Mouse (Mus musculus): ENCODE data around the gene Dhx40. TPM values are rescaled to one million over a fixed set of nuclear protein-coding genes. Genes with fewer than 3 reads are reported as not detected.

The Dhx40 gene
- polyA plus RNA-seq (2021; fragmentation: Nextera tagmentation) = 10.0 and 12.5 TPM in 2 replicates
- long read RNA-seq, experiment 1, transcript Dhx40-201 (18 exons, 3,813 nt) = major isoform, 108 of 136 reads
- long read RNA-seq, experiment 1, partial matches to known transcripts = 23 of 136 reads
- long read RNA-seq, experiment 1, other reads (novel, unspliced or antisense) = 5 of 136 reads
- long read RNA-seq, experiment 2, transcript Dhx40-201 (18 exons, 3,813 nt) = major isoform, 22 of 38 reads
- long read RNA-seq, experiment 2, partial matches to known transcripts = 15 of 38 reads
- long read RNA-seq, experiment 2, other reads (novel, unspliced or antisense) = 1 of 38 reads

GRCm38 (mm10) chr11:86807505-86807989, at the start of gene Dhx40:
TSS of gene Dhx40 (minus strand) at chr11:86807746.

GRCm38 (mm10) chr11:86757480-86758371, 49.8 kb downstream of the Dhx40 start, which contains the start of gene Cltc:
TSS of gene Cltc (minus strand) at chr11:86757565.

Other genes with a start within 250 kb of the Dhx40 start
- gene Vmp1, start 123.9 kb downstream of the Dhx40 start, polyA plus RNA-seq (2021; fragmentation: Nextera tagmentation) = 146 and 199 TPM in 2 replicates
- 13.2 and 14.8 TPM in 2 replicates for gene Ptrh2, start 123.8 kb downstream of the Dhx40 start, polyA plus RNA-seq (2021; fragmentation: Nextera tagmentation)
- 81.2 and 85.3 TPM in 2 replicates for gene Cltc, start 50.2 kb downstream of the Dhx40 start, polyA plus RNA-seq (2021; fragmentation: Nextera tagmentation)
- gene Ypel2, start 186.0 kb upstream of the Dhx40 start, polyA plus RNA-seq (2021; fragmentation: Nextera tagmentation) = 19.2 and 20.0 TPM in 2 replicates

Measured in left cerebral cortex, adult 6 months (tissue).